Comparison of ENCODE assay signal across 21 mouse cellular contexts in genomic region chr13:10090778-10091177, GRCm38 (mm10).
"Had no signal": no experiment of that assay in that cellular context is flagged by ENCODE, and none has a peak within 500 bp of the region (broad histone marks: within the 10 kb centered on the region; RNA-seq: fewer than 3 reads in every experiment).

No protein-coding gene starts in this region.

- ATAC-seq: liver, embryonic 12.5 days; lung, postnatal 0 days; midbrain, embryonic 16.5 days had no signal

- DNase-seq: lung, adult 18-20 months; lung, postnatal 14 days; lung, postnatal 36 days; midbrain, embryonic 14.5 days; retina, postnatal 1 day; right cerebral cortex, adult 18-20 months; right cerebral cortex, postnatal 25 days; right cerebral cortex, postnatal 4 days; spleen, adult 18-20 months; thymus, adult 18-20 months; thymus, postnatal 14 days; thymus, postnatal 36 days had no signal

- H3K27me3 ChIP-seq: liver, embryonic 12.5 days; midbrain, embryonic 12.5 days; neural tube, embryonic 13.5 days; neural tube, embryonic 15.5 days had no signal

- H3K4me1 ChIP-seq: liver, embryonic 12.5 days; midbrain, embryonic 10.5 days; midbrain, embryonic 12.5 days; neural tube, embryonic 13.5 days; neural tube, embryonic 15.5 days had no signal

- H3K4me3 ChIP-seq: liver, embryonic 12.5 days; midbrain, embryonic 10.5 days; midbrain, embryonic 12.5 days; myocyte; neural tube, embryonic 13.5 days; neural tube, embryonic 15.5 days had no signal

- H3K4me2 ChIP-seq: liver, embryonic 12.5 days; midbrain, embryonic 12.5 days; neural tube, embryonic 13.5 days; neural tube, embryonic 15.5 days had no signal

- H3K9me3 ChIP-seq: liver, embryonic 12.5 days; midbrain, embryonic 10.5 days; midbrain, embryonic 12.5 days; neural tube, embryonic 13.5 days; neural tube, embryonic 15.5 days had no signal

- H3K27ac ChIP-seq: liver, embryonic 12.5 days; liver, embryonic 14.5 days; midbrain, embryonic 10.5 days; midbrain, embryonic 12.5 days; neural tube, embryonic 13.5 days; neural tube, embryonic 15.5 days had no signal

- H3K36me3 ChIP-seq: liver, embryonic 12.5 days; midbrain, embryonic 10.5 days; midbrain, embryonic 12.5 days; neural tube, embryonic 13.5 days; neural tube, embryonic 15.5 days had no signal

- H3K9ac ChIP-seq: liver, embryonic 12.5 days; liver, embryonic 14.5 days; midbrain, embryonic 12.5 days; neural tube, embryonic 13.5 days; neural tube, embryonic 15.5 days had no signal
